Mouse (Mus musculus) lung, postnatal 0 days (tissue): ENCODE measurements around the gene Tenm3.

Experiments used
- CTCF ChIP-seq: IDR thresholded peaks from 2 replicates; pipeline ENCODE4 v1.5.1; 2016; ENCODE audit warnings: antibody characterized with exemption, mild to moderate bottlenecking
- EP300 ChIP-seq: IDR thresholded peaks from 2 replicates; pipeline ENCODE4 v1.6.1; 2016; ENCODE audit warnings: antibody characterized with exemption, mild to moderate bottlenecking, control low read depth

DNA sequence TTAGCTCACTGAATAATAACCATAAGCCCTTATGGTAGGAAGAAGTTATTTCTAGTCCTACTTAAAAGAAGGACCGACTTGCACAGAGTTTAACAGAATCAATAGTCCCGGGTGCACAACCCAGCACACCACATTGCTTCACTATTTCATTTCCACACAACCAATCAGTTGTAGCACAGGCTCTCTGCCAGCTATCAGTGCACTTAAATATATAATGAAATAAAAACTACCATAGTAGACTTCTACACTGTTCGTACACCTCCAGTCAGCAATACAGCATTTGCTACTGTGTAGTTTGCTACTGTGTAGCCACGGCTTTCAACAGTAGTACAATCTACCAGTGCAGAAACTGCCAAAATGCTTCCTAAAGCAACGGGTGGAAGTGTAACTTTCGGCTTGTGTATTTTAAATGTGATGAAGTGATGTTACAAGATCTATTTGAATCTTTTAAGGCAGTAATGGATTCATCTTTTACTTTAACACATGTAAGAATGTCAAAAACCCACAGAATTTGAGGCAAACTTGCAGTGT is 353.1 kb downstream of the Tenm3 start:
- TF ChIP-seq CTCF (no peak), EP300 (no peak)
